Mouse (Mus musculus) hindbrain, embryonic 11.5 days (tissue): ENCODE results near the gene Rest. TPM values are rescaled to one million over a fixed set of nuclear protein-coding genes. Genes with fewer than 3 reads are reported as not detected.

ENCODE experiments used
- polyA plus RNA-seq: library from polyadenylated mRNA; unstranded; fragments of >200 nt; fragmentation: Nextera tagmentation; extraction: Ambion mirVana; gene quantifications from 2 replicates; pipeline ENCODE4 v1.2.1, GENCODE M21; 2014

Rest gene
- polyA plus RNA-seq, 1 experiment from 2014 or later, result 23.8 TPM

Other genes with a start within 250 kb of the Rest start
- gene Thegl, start 249.5 kb upstream of the Rest start, polyA plus RNA-seq, result 0.46 TPM in 1 of 2 replicates, not detected in the other
- gene Hopx, start 150.4 kb upstream of the Rest start, polyA plus RNA-seq, result 0.68 and 0.83 TPM in 2 replicates
- gene Spink2, start 54.0 kb upstream of the Rest start, polyA plus RNA-seq, result 0.77 and 2.5 TPM in 2 replicates
- gene Noa1, start 44.6 kb downstream of the Rest start, polyA plus RNA-seq, result 32.0 and 32.5 TPM in 2 replicates
- gene Polr2b, start 44.7 kb downstream of the Rest start, polyA plus RNA-seq, result 86.8 and 106 TPM in 2 replicates
- gene Igfbp7, start 142.6 kb downstream of the Rest start, polyA plus RNA-seq, result 26.7 and 27.1 TPM in 2 replicates